Mouse (Mus musculus) adrenal gland, postnatal 14 days (tissue): ENCODE results near the gene Dlgap5. TPM values are rescaled to one million over a fixed set of nuclear protein-coding genes. Genes with fewer than 3 reads are reported as not detected.
"Not testable (repeated sequence)": the region's sequence is repeated elsewhere in the genome, so short reads cannot be mapped to it uniquely, and the experiment has no call there.

Experiments
- DNase-seq: peaks from one replicate; pipeline ENCODE4 v3.0.0; 2021; ENCODE audit warnings: mixed read lengths
- long read RNA-seq, 2 experiments: library from polyadenylated mRNA; stranded (forward); transcript quantifications; one replicate each; pipeline ENCODE4 v2.0.0; 2021
- total RNA-seq: library from RNA; stranded (reverse); gene quantifications from 2 replicates; pipeline ENCODE4 v1.2.3, GENCODE M21; 2021

Dlgap5 gene
- 8.3 and 11.4 TPM in 2 replicates for total RNA-seq
- long read RNA-seq, experiment 1, partial matches to known transcripts, result 1 of 7 reads
- long read RNA-seq, experiment 1, other reads (novel, unspliced or antisense), result 3 of 7 reads
- long read RNA-seq, experiment 2, partial matches to known transcripts, result 0 of 4 reads
- long read RNA-seq, experiment 2, other reads (novel, unspliced or antisense), result 1 of 4 reads

- DNase-seq, result peak; percentile 94
These were observed at the start of gene Dlgap5 for GRCm38 (mm10) chr14:47417775-47418665. Gene Dlgap5 (minus strand): TSS chr14:47418407.

GRCm38 (mm10) chr14:47465468-47466175 lies 47.4 kb upstream of the Dlgap5 start:
- DNase-seq, result no peak

GRCm38 (mm10) chr14:47464426-47464825 lies 46.2 kb upstream of the Dlgap5 start:
- no peak for DNase-seq

GRCm38 (mm10) chr14:47462877-47463460 lies 44.8 kb upstream of the Dlgap5 start:
- DNase-seq, result no peak

- DNase-seq, result no peak
These were observed 44.2 kb upstream of the Dlgap5 start for GRCm38 (mm10) chr14:47462453-47462852.

- no peak for DNase-seq
These were observed 43.8 kb upstream of the Dlgap5 start for GRCm38 (mm10) chr14:47461997-47462396.

GRCm38 (mm10) chr14:47459556-47459955 lies 41.3 kb upstream of the Dlgap5 start:
- peak; percentile 90 for DNase-seq

- not testable (repeated sequence) for DNase-seq
These were observed 31.9 kb upstream of the Dlgap5 start, which contains the start of gene Fbxo34 for GRCm38 (mm10) chr14:47450121-47450520. Gene Fbxo34 (plus strand): TSS chr14:47450421.

GRCm38 (mm10) chr14:47445331-47446095 lies 27.3 kb upstream of the Dlgap5 start:
- DNase-seq, result no peak

- DNase-seq, result no peak
These were observed 26.7 kb upstream of the Dlgap5 start for GRCm38 (mm10) chr14:47444907-47445306.

- DNase-seq, result no peak
These were observed 20.7 kb upstream of the Dlgap5 start for GRCm38 (mm10) chr14:47438947-47439346.

GRCm38 (mm10) chr14:47432987-47433386 lies 14.8 kb upstream of the Dlgap5 start:
- DNase-seq, result peak; percentile 19

- no peak for DNase-seq
These were observed 4.3 kb upstream of the Dlgap5 start for GRCm38 (mm10) chr14:47422466-47422865.

GRCm38 (mm10) chr14:47421606-47422005 lies 3.4 kb upstream of the Dlgap5 start:
- no peak for DNase-seq

- DNase-seq, result no peak
These were observed 1.6 kb upstream of the Dlgap5 start for GRCm38 (mm10) chr14:47419723-47420276.

- no peak for DNase-seq
These were observed 923 bp upstream of the Dlgap5 start for GRCm38 (mm10) chr14:47419034-47419625.

- no peak for DNase-seq
These were observed 422 bp upstream of the Dlgap5 start for GRCm38 (mm10) chr14:47418666-47418991.

GRCm38 (mm10) chr14:47417346-47417745 lies 861 bp downstream of the Dlgap5 start:
- no peak for DNase-seq

- DNase-seq, result no peak
These were observed 12.2 kb downstream of the Dlgap5 start for GRCm38 (mm10) chr14:47406000-47406399.

GRCm38 (mm10) chr14:47402735-47403134 lies 15.5 kb downstream of the Dlgap5 start:
- no peak for DNase-seq

- DNase-seq, result peak; percentile 22
These were observed 22.0 kb downstream of the Dlgap5 start for GRCm38 (mm10) chr14:47396165-47396652.
